Mouse (Mus musculus): ENCODE results near the gene Zfp575.

Gene Zfp575

GRCm38 (mm10) chr7:24563837-24564206 is 23.6 kb downstream of the Zfp575 start:
- in situ Hi-C loops (cut with MboI): no loop called here

- in situ Hi-C loops (cut with MboI): no loop called here
These were observed 24.1 kb downstream of the Zfp575 start for GRCm38 (mm10) chr7:24563191-24563836.

- in situ Hi-C loops (cut with MboI): no loop called here
These were observed 26.0 kb downstream of the Zfp575 start for GRCm38 (mm10) chr7:24561450-24561849.

GRCm38 (mm10) chr7:24555786-24556185 is 31.7 kb downstream of the Zfp575 start:
- in situ Hi-C loops (cut with MboI): no loop called here

- in situ Hi-C loops (cut with MboI): no loop called here
These were observed 35.3 kb downstream of the Zfp575 start for GRCm38 (mm10) chr7:24551985-24552759.

- in situ Hi-C loops (cut with MboI): no loop called here
These were observed 39.9 kb downstream of the Zfp575 start for GRCm38 (mm10) chr7:24547534-24548036.

- in situ Hi-C loops (cut with MboI): no loop called here
These were observed 40.6 kb downstream of the Zfp575 start for GRCm38 (mm10) chr7:24546634-24547389.

GRCm38 (mm10) chr7:24546068-24546614 is 41.3 kb downstream of the Zfp575 start, which contains the start of the genes Pinlyp and Xrcc1:
Pinlyp (minus strand) TSS chr7:24546118.
Xrcc1 (plus strand) TSS chr7:24546289.
- in situ Hi-C loops (cut with MboI): no loop called here

- in situ Hi-C loops (cut with MboI): no loop called here
These were observed 42.9 kb downstream of the Zfp575 start for GRCm38 (mm10) chr7:24544506-24544905.

- in situ Hi-C loops (cut with MboI): no loop called here
These were observed 47.8 kb downstream of the Zfp575 start for GRCm38 (mm10) chr7:24539686-24540085.

GRCm38 (mm10) chr7:24538701-24539100 is 48.7 kb downstream of the Zfp575 start:
- in situ Hi-C loops (cut with MboI): no loop called here

GRCm38 (mm10) chr7:24538154-24538553 is 49.3 kb downstream of the Zfp575 start:
- in situ Hi-C loops (cut with MboI): no loop called here

- in situ Hi-C loops (cut with MboI): no loop called here
These were observed 49.9 kb downstream of the Zfp575 start for GRCm38 (mm10) chr7:24537591-24537990.

GRCm38 (mm10) chr7:24537081-24537480 is 50.4 kb downstream of the Zfp575 start:
- in situ Hi-C loops (cut with MboI): no loop called here

GRCm38 (mm10) chr7:24534301-24534700 is 53.1 kb downstream of the Zfp575 start:
- in situ Hi-C loops (cut with MboI): no loop called here

Data from mature B cell (primary cell).